Mouse (Mus musculus) Patski (cell line): ENCODE measurements around the gene Sbsn. TPM values are rescaled to one million over a fixed set of nuclear protein-coding genes. Genes with fewer than 3 reads are reported as not detected.

Experiments used
- ATAC-seq: fragments of 100-300 bp; one replicate; pipeline ENCODE4 v1.8.0; 2021
- CTCF ChIA-PET: fragments of 350-600 bp; sonication (Branson Sonifier 250); formaldehyde crosslinking; loops from one replicate; lab custom pipeline; 2022; ENCODE audit warnings: inconsistent platforms; lab: Charles Lee
- POLR2A ChIA-PET: fragments of 350-600 bp; sonication (Branson Sonifier 250); formaldehyde crosslinking; loops from one replicate; lab custom pipeline; 2022; ENCODE audit warnings: antibody characterized with exemption, inconsistent platforms; lab: Charles Lee
- DNase-seq: peaks from one replicate; pipeline ENCODE4 v3.0.0-alpha.2; 2011; ENCODE audit warnings: low read depth, low spot score
- H3K27me3 ChIP-seq: fragments of 371-371 bp; one replicate; pipeline ENCODE4 v1.5.1; 2021
- CTCF ChIP-seq: fragments of 100-300 bp; IDR thresholded peaks from one replicate; pipeline ENCODE4 v1.5.1; 2021
- in situ Hi-C: fragments of 300-500 bp; cut with MboI; formaldehyde crosslinking; loops from 3 replicates; pipeline ENCODE4 v1.11.1; 2018; ENCODE audit warnings: low pct_unique_long_range_greater_than_20kb, mixed read lengths
- polyA plus RNA-seq: library from polyadenylated mRNA; unstranded; gene quantifications from one replicate; pipeline ENCODE4 v1.2.3, GENCODE M21; 2021

The Sbsn gene
- polyA plus RNA-seq, 1 experiment from 2014 or later = 8.5 TPM

GRCm38 (mm10) chr7:30782658-30783057 lies 31.4 kb downstream of the Sbsn start:
- TF ChIP-seq CTCF = no peak
- DNase-seq (no peak), ATAC-seq (no peak)
- in situ Hi-C loops = no loop called here
- ChIA-PET POLR2A (no interaction called here), CTCF (no interaction called here)
- H3K27me3 ChIP-seq = peaks cover 10% of the 10 kb centered on the region

GRCm38 (mm10) chr7:30785154-30785553 lies 33.9 kb downstream of the Sbsn start:
- no peak for TF ChIP-seq CTCF
- peaks cover 8% of the 10 kb centered on the region for H3K27me3 ChIP-seq
- ATAC-seq (no peak), DNase-seq (no peak)
- ChIA-PET POLR2A (no interaction called here), CTCF (no interaction called here)
- in situ Hi-C loops = no loop called here

DNA sequence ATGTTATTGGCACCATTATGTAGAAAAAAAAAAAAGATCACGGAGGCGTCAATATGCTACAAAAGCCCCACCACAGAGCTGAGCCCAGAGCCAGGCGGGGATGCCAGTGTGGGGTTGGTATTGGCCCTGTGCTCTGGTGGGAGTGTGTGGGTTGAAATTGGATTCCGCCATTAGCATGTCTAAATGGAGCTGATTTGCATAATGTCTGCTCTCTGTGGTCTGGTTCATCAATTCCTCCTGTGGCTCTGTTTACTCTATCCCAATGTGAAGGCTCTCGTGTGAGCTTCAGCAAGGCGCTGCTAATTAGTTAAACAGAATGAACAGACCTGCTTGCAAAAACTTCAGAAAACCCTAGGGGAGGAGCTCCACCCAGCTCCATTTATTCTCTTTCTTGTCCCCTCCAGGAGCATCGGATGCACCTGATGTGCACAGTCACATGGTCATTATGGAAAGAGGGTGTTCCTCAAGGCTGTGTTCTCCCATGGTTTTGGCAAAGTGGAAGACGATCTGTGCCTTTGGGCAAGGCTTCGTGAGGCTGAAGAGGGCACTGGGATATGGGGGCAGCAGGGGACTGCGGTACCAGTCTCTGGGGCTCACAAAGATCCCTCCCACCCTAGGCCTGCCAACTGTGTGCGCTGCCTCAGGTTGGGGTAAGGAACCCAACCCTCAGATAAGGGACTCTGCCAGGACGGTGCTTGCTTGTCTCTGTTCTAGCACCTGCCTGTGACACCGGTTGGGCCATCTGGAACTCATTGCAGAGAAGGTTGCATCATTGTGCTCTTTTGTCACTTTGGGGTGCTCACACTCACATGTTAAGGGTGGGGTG lies 34.7 kb downstream of the Sbsn start:
- no peak for TF ChIP-seq CTCF
- DNase-seq = no peak
- H3K27me3 ChIP-seq = peaks cover 4% of the 10 kb centered on the region
- in situ Hi-C loops = no loop called here
- ChIA-PET CTCF (no interaction called here), POLR2A (no interaction called here)
- no peak for ATAC-seq

DNA sequence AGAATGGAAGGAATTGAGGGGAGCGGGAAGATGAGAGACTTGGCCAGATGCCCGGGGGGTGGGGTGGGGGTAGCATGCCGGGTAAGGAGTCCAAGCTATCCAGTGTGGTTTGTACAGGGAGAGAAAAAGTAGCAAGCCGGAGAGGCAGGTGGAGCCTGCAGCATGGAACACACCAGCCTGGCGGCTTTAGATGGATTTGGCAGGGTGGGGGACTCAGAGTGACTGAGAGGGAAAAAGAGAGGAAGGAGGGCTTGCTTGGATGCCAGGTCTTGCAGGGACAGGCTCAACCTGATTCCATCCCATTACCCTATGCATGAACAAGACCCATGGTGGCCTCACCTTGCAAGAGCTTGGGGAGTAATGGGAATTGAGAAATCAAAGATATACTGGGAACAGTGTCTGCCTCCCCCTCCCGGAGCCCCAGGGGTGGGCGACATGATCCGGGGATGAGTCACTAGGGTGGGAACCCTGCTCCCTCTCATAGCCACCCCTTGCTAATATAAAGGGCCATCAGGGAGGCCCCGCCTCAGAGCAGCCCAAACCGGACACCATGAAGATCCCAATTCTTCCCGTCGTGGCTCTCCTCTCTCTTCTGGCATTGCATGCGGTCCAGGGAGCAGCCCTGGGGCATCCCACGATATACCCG lies 36.2 kb downstream of the Sbsn start, which contains the start of gene Krtdap:
Krtdap (plus strand) TSS at position 520 of the 646 bp plus-strand sequence.
- ChIA-PET POLR2A (no interaction called here), CTCF (no interaction called here)
- in situ Hi-C loops = no loop called here
- H3K27me3 ChIP-seq = peaks cover 8% of the 10 kb centered on the region
- ATAC-seq (no peak), DNase-seq (no peak)
- TF ChIP-seq CTCF = no peak

- no peak for TF ChIP-seq CTCF
- peaks cover 8% of the 10 kb centered on the region for H3K27me3 ChIP-seq
- ChIA-PET POLR2A (no interaction called here), CTCF (no interaction called here)
- no peak for ATAC-seq
- in situ Hi-C loops = no loop called here
- DNase-seq = no peak
Measured at GRCm38 (mm10) chr7:30790141-30790540, 38.9 kb downstream of the Sbsn start.

GRCm38 (mm10) chr7:30791921-30792320 lies 40.6 kb downstream of the Sbsn start:
- CTCF ChIA-PET = no interaction called here
- ATAC-seq = no peak
- TF ChIP-seq CTCF = no peak
- in situ Hi-C loops = no loop called here
- H3K27me3 ChIP-seq = peaks cover 11% of the 10 kb centered on the region
- DNase-seq = no peak
- POLR2A ChIA-PET = no interaction called here

DNA sequence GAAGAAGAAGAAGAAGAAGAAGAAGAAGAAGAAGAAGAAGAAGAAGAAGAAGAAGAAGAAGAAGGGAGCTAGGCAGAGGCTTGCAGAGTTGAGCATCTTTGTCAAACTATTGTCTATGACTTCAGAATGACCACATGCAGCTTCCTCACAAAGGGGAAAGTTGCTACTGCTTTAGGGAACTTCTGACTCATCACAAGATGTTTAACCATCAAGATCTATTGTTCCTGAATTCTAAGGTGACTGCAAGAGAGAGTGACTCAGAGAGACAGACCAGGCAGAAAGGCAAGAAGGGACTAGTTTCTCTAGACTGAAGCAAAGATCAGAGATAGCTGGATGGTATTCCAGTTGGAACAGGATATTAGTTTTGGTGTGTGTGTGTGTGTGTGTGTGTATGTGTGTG lies 43.6 kb downstream of the Sbsn start:
- in situ Hi-C loops = no loop called here
- H3K27me3 ChIP-seq = peaks cover 21% of the 10 kb centered on the region
- ATAC-seq = no peak
- ChIA-PET POLR2A (no interaction called here), CTCF (no interaction called here)
- DNase-seq = no peak
- no peak for TF ChIP-seq CTCF

GRCm38 (mm10) chr7:30796790-30797189 lies 45.5 kb downstream of the Sbsn start:
- ChIA-PET CTCF (no interaction called here), POLR2A (no interaction called here)
- no peak for TF ChIP-seq CTCF
- ATAC-seq (no peak), DNase-seq (no peak)
- in situ Hi-C loops = no loop called here
- peaks cover 17% of the 10 kb centered on the region for H3K27me3 ChIP-seq

DNA sequence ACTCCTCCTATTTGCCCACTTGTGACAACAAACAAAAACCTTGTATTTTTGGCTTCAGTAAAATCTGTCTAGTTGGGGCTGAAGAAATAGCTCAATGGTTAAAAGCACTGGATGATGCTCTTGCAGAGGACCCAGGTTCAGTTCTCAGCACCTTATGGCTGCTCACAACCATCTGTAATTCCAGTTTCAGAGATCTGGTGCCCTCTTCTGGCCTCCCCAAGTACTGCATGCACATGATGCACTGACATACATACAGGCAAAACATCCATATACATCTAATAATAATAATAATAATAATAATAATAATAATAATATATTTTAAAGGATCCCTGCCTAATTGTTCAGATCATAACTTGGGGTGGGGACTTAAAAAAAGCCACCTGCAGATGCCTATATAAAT lies 49.4 kb downstream of the Sbsn start:
- in situ Hi-C loops = no loop called here
- ATAC-seq (no peak), DNase-seq (no peak)
- ChIA-PET POLR2A (no interaction called here), CTCF (no interaction called here)
- peaks cover 17% of the 10 kb centered on the region for H3K27me3 ChIP-seq
- TF ChIP-seq CTCF = peak; percentile 19

GRCm38 (mm10) chr7:30803256-30803655 lies 52.0 kb downstream of the Sbsn start:
- CTCF ChIA-PET = no interaction called here
- POLR2A ChIA-PET = no interaction called here
- DNase-seq (no peak), ATAC-seq (no peak)
- in situ Hi-C loops = no loop called here
- H3K27me3 ChIP-seq = peaks cover 8% of the 10 kb centered on the region
- TF ChIP-seq CTCF = no peak

GRCm38 (mm10) chr7:30804026-30804715 lies 52.9 kb downstream of the Sbsn start:
- ChIA-PET POLR2A (no interaction called here), CTCF (no interaction called here)
- DNase-seq (no peak), ATAC-seq (no peak)
- no peak for TF ChIP-seq CTCF
- in situ Hi-C loops = no loop called here
- peaks cover 3% of the 10 kb centered on the region for H3K27me3 ChIP-seq

Other genes with a start within 250 kb of the Sbsn start
- 5.4 TPM for gene Arhgap33, start 216.4 kb upstream of the Sbsn start, polyA plus RNA-seq
- gene Hspb6, start 199.3 kb upstream of the Sbsn start, polyA plus RNA-seq = 29.8 TPM
- 19.5 TPM for gene Proser3, start 199.2 kb upstream of the Sbsn start, polyA plus RNA-seq
- gene Lin37, start 191.6 kb upstream of the Sbsn start, polyA plus RNA-seq = 36.4 TPM
- gene U2af1l4, start 188.2 kb upstream of the Sbsn start, polyA plus RNA-seq = 47.8 TPM
- gene Gm49396, start 188.1 kb upstream of the Sbsn start, polyA plus RNA-seq = 3.6 TPM
- 104 TPM for gene Psenen, start 187.8 kb upstream of the Sbsn start, polyA plus RNA-seq
- 1.0 TPM for gene Igflr1, start 186.0 kb upstream of the Sbsn start, polyA plus RNA-seq
- gene Kmt2b, start 162.7 kb upstream of the Sbsn start, polyA plus RNA-seq = 40.7 TPM
- gene Zbtb32, start 152.6 kb upstream of the Sbsn start, polyA plus RNA-seq = 1.9 TPM
- gene Upk1a, start 138.6 kb upstream of the Sbsn start, polyA plus RNA-seq = 0.47 TPM
- gene Cox6b1, start 125.3 kb upstream of the Sbsn start, polyA plus RNA-seq = 1,119 TPM
- gene Etv2, start 115.6 kb upstream of the Sbsn start, polyA plus RNA-seq = not detected
- gene Rbm42, start 101.2 kb upstream of the Sbsn start, polyA plus RNA-seq = 92.6 TPM
- gene Haus5, start 86.5 kb upstream of the Sbsn start, polyA plus RNA-seq = 13.3 TPM
- not detected for gene Pmis2, start 79.9 kb upstream of the Sbsn start, polyA plus RNA-seq
- gene 2200002J24Rik, start 52.5 kb upstream of the Sbsn start, polyA plus RNA-seq = 0.13 TPM
- gene Atp4a, start 39.3 kb upstream of the Sbsn start, polyA plus RNA-seq = not detected
- gene Tmem147, start 21.9 kb upstream of the Sbsn start, polyA plus RNA-seq = 177 TPM
- gene Gapdhs, start 7.8 kb upstream of the Sbsn start, polyA plus RNA-seq = 0.46 TPM
- 0.26 TPM for gene Dmkn, start 12.3 kb downstream of the Sbsn start, polyA plus RNA-seq
- gene Krtdap, start 36.4 kb downstream of the Sbsn start, polyA plus RNA-seq = not detected
- gene Ffar2, start 72.3 kb downstream of the Sbsn start, polyA plus RNA-seq = not detected
- not detected for gene Ffar3, start 104.7 kb downstream of the Sbsn start, polyA plus RNA-seq
- not detected for gene Ffar1, start 110.1 kb downstream of the Sbsn start, polyA plus RNA-seq
- not detected for gene Cd22, start 128.9 kb downstream of the Sbsn start, polyA plus RNA-seq
- not detected for gene Mag, start 163.4 kb downstream of the Sbsn start, polyA plus RNA-seq
- gene Hamp2, start 173.2 kb downstream of the Sbsn start, polyA plus RNA-seq = not detected
- gene Hamp, start 192.6 kb downstream of the Sbsn start, polyA plus RNA-seq = not detected
- gene Usf2, start 205.3 kb downstream of the Sbsn start, polyA plus RNA-seq = 114 TPM
- gene Lsr, start 222.0 kb downstream of the Sbsn start, polyA plus RNA-seq = 15.1 TPM
- gene Fam187b, start 222.3 kb downstream of the Sbsn start, polyA plus RNA-seq = 1.0 TPM